Mouse (Mus musculus) ES-CJ7 (cell line): Measurements from ENCODE around the gene Mthfd1l.
A peak's percentile ranks its signal among the peaks of the same experiment; 100 is the strongest.

Experiments
- DNase-seq: peaks from one replicate; pipeline ENCODE4 v3.0.0; 2011; ENCODE audit warnings: low read depth, low spot score

The Mthfd1l gene

GRCm38 (mm10) chr10:4153031-4153430 lies 180.1 kb downstream of the Mthfd1l start:
- DNase-seq = no peak

- no peak for DNase-seq
These were observed 181.1 kb downstream of the Mthfd1l start for GRCm38 (mm10) chr10:4154035-4154434.

- DNase-seq = no peak
These were observed 182.6 kb downstream of the Mthfd1l start for GRCm38 (mm10) chr10:4155521-4155920.

DNA sequence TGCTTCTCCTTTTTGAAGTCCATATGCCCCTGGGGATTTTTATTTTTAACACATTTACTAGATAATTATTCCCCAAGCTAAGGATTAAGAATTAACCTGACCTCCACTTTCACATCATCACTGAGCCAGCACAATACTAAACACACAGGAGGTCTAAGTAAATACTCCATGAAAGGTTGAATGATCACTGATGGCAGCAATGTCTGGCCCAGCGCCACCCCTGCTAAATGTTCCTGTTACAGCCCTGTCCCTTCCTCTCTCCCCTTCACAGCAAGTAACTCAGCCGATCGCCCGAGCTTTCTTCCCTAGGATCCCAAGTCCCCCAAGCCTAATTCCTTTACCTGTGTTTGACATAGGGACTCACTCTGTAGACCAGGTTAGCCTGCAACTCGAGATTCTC lies 185.6 kb downstream of the Mthfd1l start:
- no peak for DNase-seq

DNA sequence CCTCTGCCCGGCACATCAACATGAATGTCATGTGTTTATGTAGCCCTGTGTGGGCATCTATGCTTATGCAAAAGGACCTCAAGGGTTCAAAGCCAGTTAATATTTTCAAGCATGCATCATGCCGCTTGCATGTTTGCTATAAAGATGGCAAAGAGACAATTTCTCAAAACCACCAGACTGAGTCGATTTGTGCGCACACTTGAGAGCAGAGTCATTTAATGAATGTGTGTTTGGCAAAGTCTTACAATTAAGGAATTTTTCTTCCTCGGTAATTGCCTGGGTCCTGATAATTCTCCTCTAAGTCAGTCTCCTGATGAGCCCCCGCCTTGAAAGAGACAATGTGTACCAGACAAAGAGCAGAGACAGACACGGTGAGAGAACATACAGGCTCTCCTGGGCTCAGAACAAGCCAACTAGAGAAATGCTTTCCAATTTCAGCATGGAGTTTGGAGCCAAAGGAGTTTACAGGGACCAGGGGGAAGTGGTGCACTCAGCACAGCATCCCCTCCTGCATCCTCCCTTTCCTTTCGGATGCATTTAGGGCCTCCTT lies 186.7 kb downstream of the Mthfd1l start:
- DNase-seq = no peak

DNA sequence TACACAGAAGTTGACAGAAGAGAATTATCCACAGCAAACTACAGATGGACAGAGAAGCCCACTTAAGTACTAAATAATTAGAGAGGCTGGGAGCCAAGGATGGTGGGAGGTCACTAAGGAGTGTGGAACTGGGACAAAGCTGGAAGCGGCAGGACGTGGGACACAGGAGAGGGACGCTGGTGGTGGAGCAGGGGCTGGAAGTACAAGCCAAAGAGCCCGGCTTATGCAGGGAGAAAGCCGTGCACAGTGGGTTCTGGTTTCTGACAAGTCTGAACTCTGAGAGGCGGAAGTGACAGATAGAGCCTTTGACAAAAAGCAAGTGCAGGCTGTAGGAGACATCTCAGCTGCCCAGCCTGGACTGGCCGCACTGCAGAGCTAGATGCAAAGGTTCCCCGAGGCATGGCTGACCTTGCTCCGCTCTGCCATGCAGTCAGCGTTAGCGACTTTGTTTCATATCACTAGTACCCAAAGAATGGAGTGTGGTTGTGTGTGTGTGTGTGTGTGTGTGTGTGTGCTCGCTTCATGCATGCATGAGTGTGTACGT lies 187.4 kb downstream of the Mthfd1l start:
- DNase-seq = no peak

- DNase-seq = no peak
These were observed 189.1 kb downstream of the Mthfd1l start for GRCm38 (mm10) chr10:4162049-4162448.

DNA sequence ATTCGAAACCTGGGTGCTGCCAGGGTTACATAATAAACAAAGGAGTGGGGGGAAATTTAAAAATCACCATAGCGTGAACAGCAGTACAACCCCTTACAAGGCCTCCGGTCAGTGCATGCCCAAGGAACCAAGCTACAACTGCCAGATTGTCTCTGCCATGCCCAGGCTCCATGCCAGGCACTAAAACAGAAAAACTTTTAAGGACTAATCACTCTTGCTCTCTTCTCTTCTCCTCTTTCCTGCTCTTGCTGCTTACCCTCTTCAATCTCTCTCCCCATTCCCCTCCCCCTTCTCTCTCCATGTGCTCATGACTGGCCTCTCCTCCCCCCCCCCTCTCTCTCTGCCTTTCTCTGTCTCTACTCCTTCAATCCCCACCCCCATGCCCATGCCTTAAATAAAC lies 190.1 kb downstream of the Mthfd1l start:
- peak; percentile 30 for DNase-seq

DNA sequence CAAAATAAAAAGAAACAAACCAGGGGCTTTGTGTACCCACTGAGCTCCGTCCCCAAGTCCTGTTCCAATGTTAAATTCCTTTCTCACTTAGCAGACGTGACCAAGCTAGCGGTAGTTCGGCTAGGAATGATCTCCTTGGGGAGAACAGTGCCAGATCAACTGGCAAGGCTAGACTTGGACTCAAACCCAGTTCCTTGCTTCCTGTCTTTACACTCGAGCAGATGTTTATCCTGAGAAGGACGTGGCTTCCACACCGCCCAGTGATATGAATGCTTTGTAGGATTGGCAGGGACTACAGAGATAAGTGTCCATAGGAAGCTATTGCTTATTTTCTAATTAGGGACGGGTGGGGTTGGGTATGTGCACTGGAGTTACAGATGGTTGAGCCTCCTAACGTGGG lies 191.8 kb downstream of the Mthfd1l start:
- DNase-seq = no peak

- DNase-seq = no peak
These were observed 195.4 kb downstream of the Mthfd1l start for GRCm38 (mm10) chr10:4168222-4168798.

GRCm38 (mm10) chr10:4174229-4174628 lies 201.3 kb downstream of the Mthfd1l start:
- no peak for DNase-seq

DNA sequence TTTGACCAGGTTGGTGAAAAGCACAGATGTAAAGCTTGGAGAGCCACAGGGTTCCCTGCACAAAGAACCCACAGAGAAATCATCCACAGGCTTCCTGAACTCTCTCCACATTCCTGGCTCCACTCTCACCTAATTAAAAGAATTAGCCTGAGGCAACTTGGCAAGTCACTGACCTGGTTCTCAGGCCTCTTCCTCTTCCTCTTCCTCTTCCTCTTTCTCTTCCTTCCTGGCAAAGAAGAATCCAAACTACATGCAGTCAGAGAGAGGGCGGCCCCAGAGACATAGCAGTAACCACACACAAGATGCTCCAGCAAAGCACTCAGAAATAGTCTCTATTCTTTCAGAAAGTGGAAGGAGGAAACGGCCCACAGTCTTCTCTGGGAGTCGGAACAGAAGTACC lies 201.8 kb downstream of the Mthfd1l start:
- no peak for DNase-seq

DNA sequence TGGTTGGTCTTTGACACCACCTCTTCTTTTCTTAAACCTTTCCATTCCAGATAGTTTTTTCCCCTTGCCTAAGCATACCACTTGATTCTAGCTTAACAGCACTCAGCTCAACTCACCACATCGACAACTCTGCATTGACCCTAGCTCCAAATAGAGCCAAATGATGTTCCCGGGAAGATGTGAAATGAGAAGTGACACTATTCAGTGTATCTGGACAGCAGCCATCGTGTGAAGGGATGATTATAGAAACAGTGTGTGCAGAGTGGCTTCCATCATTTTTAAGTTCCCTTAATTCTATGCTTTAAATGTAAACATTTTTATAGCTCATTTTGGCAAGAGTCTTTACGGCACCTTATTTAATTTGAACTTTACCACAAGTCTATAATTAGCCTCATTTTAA lies 204.4 kb downstream of the Mthfd1l start:
- no peak for DNase-seq

- DNase-seq = no peak
These were observed 206.3 kb downstream of the Mthfd1l start for GRCm38 (mm10) chr10:4179049-4179790.

DNA sequence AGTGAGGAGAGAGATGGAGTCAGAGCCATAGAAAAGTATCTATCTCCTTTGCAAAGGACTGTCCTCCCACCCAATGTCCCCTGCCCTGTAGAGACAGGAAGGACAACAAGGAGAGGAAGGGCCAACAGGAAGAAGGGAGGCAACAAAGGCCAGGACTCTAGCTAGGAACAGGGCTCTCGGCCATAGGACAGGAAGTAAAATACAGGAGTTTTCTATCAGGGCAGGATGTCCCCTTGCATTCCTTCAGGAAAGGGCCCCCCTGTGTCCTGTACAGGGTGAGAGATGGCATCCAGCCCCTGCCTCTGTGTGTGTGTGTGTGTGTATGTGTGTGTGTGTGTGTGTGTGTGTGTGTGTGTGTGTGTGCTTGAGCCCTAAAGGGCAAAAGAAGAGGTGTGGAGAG lies 209.0 kb downstream of the Mthfd1l start:
- no peak for DNase-seq

DNA sequence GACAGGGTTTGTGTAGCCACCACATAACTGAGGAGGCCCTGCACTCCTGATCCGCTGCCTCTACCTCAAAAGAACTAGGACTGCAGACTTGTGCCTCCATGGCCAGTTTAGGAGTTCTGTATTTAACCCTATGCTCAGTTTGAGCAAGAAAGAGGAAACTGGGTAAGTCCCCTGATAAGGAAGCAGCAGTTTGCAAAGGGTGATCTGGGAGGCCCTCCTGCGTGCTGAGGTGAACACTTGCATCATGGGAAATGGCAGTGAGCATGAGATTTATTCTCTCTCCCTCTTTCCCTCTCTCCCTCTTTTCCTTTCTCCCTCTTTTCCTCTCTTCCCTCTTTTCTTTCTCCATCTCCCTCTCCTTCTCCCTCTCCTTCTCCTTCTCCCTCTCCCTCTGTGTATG lies 209.5 kb downstream of the Mthfd1l start:
- no peak for DNase-seq

- DNase-seq = peak; percentile 16
These were observed 215.9 kb downstream of the Mthfd1l start for GRCm38 (mm10) chr10:4188614-4189402.

GRCm38 (mm10) chr10:4189422-4189821 lies 216.5 kb downstream of the Mthfd1l start:
- DNase-seq = no peak

DNA sequence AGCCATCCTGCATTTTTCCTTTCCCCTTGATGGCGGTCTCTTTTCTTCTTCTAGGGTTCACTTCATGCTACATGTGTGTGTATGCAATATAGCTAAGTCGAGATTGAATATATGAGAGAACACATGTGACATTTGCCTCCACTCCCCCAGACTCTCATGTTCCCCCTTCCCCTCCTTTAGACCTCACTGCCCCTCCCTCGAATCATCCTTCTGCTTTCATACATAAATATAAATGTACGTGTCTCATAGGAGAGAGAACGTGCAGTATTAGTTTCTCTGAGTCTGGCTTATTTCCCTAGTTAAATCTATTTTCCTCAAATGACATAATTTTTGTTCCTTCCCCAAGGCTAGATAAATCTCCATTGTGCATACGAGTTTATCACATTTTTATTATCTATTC lies 226.1 kb downstream of the Mthfd1l start:
- DNase-seq = no peak

GRCm38 (mm10) chr10:4199926-4200325 lies 227.0 kb downstream of the Mthfd1l start:
- no peak for DNase-seq

- no peak for DNase-seq
These were observed 227.7 kb downstream of the Mthfd1l start for GRCm38 (mm10) chr10:4200546-4201104.

- DNase-seq = no peak
These were observed 228.2 kb downstream of the Mthfd1l start for GRCm38 (mm10) chr10:4201141-4201540.
